Mouse (Mus musculus): ENCODE results near the gene Sncg. TPM values are rescaled to one million over a fixed set of nuclear protein-coding genes. Genes with fewer than 3 reads are reported as not detected.

Sncg gene
- total and polyA plus RNA-seq, 3 experiments, result 0.27 TPM; not detected in 2

GRCm38 (mm10) chr14:34382921-34383704 is 8.5 kb upstream of the Sncg start:
- Histone ChIP-seq H3K4me1 (ENCODE audit: insufficient read depth, low read depth, low read length) (peaks cover 8% of the 10 kb centered on the region), H3K36me3 (replicated peaks) (no peaks in the 10 kb centered on the region), H3K9me3 (replicated peaks) (no peaks in the 10 kb centered on the region), H3K27me3 (ENCODE audit: insufficient read depth, low read length) (peaks cover 3% of the 10 kb centered on the region; the same call in 1 of the 2 replicates), H3K4me3 (ENCODE audit: low read depth, low read length) (no peak overlapping the region)
- TF ChIP-seq CTCF (IDR thresholded peaks at IDR 0.05; ENCODE audit: low read depth, low read length) (no peak), GATA1 (IDR thresholded peaks at IDR 0.05; ENCODE audit: borderline replicate concordance, low read length) (no peak), TAL1 (conservative IDR thresholded peaks at IDR 0.05; ENCODE audit: low read depth, low read length) (no peak), POLR2AphosphoS5 (IDR thresholded peaks at IDR 0.05; ENCODE audit: insufficient replicate concordance, low read depth, low read length) (no peak), GATA2 (IDR thresholded peaks at IDR 0.05; ENCODE audit: borderline replicate concordance, low read depth, low read length) (no peak)
- no peak for DNase-seq (ENCODE audit: low spot score)
- ATAC-seq (ENCODE audit: extremely low read depth, insufficient number of reproducible peaks, low FRiP score, poor library complexity, severe bottlenecking), result peak; percentile 22

GRCm38 (mm10) chr14:34378560-34379331 is 4.2 kb upstream of the Sncg start:
- no peak for TF ChIP-seq GATA1 (IDR thresholded peaks at IDR 0.05; ENCODE audit: borderline replicate concordance, low read length)
- no peak for TF ChIP-seq CTCF (IDR thresholded peaks at IDR 0.05; ENCODE audit: low read depth, low read length)
- H3K36me3 ChIP-seq (replicated peaks), result no peaks in the 10 kb centered on the region
- no peak for ATAC-seq (ENCODE audit: extremely low read depth, insufficient number of reproducible peaks, low FRiP score, poor library complexity, severe bottlenecking)
- H3K4me3 ChIP-seq (ENCODE audit: low read depth, low read length), result no peak overlapping the region
- peaks cover 3% of the 10 kb centered on the region; the same call in 1 of the 2 replicates for H3K27me3 ChIP-seq (ENCODE audit: insufficient read depth, low read length)
- no peaks in the 10 kb centered on the region for H3K9me3 ChIP-seq (replicated peaks)
- peaks cover 11% of the 10 kb centered on the region for H3K4me1 ChIP-seq (ENCODE audit: insufficient read depth, low read depth, low read length)
- DNase-seq (ENCODE audit: low spot score), result no peak

GRCm38 (mm10) chr14:34377121-34377520 is 2.5 kb upstream of the Sncg start:
- TF ChIP-seq POLR2AphosphoS5 (IDR thresholded peaks at IDR 0.05; ENCODE audit: insufficient replicate concordance, low read depth, low read length) (no peak), GATA1 (IDR thresholded peaks at IDR 0.05; ENCODE audit: borderline replicate concordance, low read length) (no peak), TAL1 (conservative IDR thresholded peaks at IDR 0.05; ENCODE audit: low read depth, low read length) (no peak), CTCF (IDR thresholded peaks at IDR 0.05; ENCODE audit: low read depth, low read length) (no peak), GATA2 (IDR thresholded peaks at IDR 0.05; ENCODE audit: borderline replicate concordance, low read depth, low read length) (no peak)
- Histone ChIP-seq H3K4me3 (ENCODE audit: low read depth, low read length) (no peak overlapping the region), H3K27me3 (ENCODE audit: insufficient read depth, low read length) (peaks cover 8% of the 10 kb centered on the region; the same call in 1 of the 2 replicates), H3K9me3 (replicated peaks) (no peaks in the 10 kb centered on the region), H3K36me3 (replicated peaks) (no peaks in the 10 kb centered on the region), H3K4me1 (ENCODE audit: insufficient read depth, low read depth, low read length) (peaks cover 13% of the 10 kb centered on the region)
- ATAC-seq (ENCODE audit: extremely low read depth, insufficient number of reproducible peaks, low FRiP score, poor library complexity, severe bottlenecking), result no peak
- DNase-seq (ENCODE audit: low spot score), result no peak

- H3K4me3 ChIP-seq (ENCODE audit: low read depth, low read length), result no peak overlapping the region
- peaks cover 8% of the 10 kb centered on the region; the same call in 1 of the 2 replicates for H3K27me3 ChIP-seq (ENCODE audit: insufficient read depth, low read length)
- no peaks in the 10 kb centered on the region for H3K9me3 ChIP-seq (replicated peaks)
- peaks cover 13% of the 10 kb centered on the region for H3K4me1 ChIP-seq (ENCODE audit: insufficient read depth, low read depth, low read length)
- TF ChIP-seq POLR2AphosphoS5 (IDR thresholded peaks at IDR 0.05; ENCODE audit: insufficient replicate concordance, low read depth, low read length) (no peak), GATA2 (IDR thresholded peaks at IDR 0.05; ENCODE audit: borderline replicate concordance, low read depth, low read length) (no peak), TAL1 (conservative IDR thresholded peaks at IDR 0.05; ENCODE audit: low read depth, low read length) (no peak), CTCF (IDR thresholded peaks at IDR 0.05; ENCODE audit: low read depth, low read length) (no peak), GATA1 (IDR thresholded peaks at IDR 0.05; ENCODE audit: borderline replicate concordance, low read length) (no peak)
- no peak for ATAC-seq (ENCODE audit: extremely low read depth, insufficient number of reproducible peaks, low FRiP score, poor library complexity, severe bottlenecking)
- no peaks in the 10 kb centered on the region for H3K36me3 ChIP-seq (replicated peaks)
- DNase-seq (ENCODE audit: low spot score), result no peak
Observed at GRCm38 (mm10) chr14:34375941-34376340, 1.4 kb upstream of the Sncg start.

GRCm38 (mm10) chr14:34375415-34375904 is 871 bp upstream of the Sncg start, which contains the start of gene Mmrn2:
TSS of gene Mmrn2 (plus strand) at chr14:34375465.
- Histone ChIP-seq H3K27me3 (ENCODE audit: insufficient read depth, low read length) (peaks cover 8% of the 10 kb centered on the region; the same call in 1 of the 2 replicates), H3K9me3 (replicated peaks) (no peaks in the 10 kb centered on the region), H3K4me3 (ENCODE audit: low read depth, low read length) (no peak within 1 kb of the TSS), H3K36me3 (replicated peaks) (no peaks in the 10 kb centered on the region), H3K4me1 (ENCODE audit: insufficient read depth, low read depth, low read length) (peaks cover 13% of the 10 kb centered on the region)
- TF ChIP-seq POLR2AphosphoS5 (IDR thresholded peaks at IDR 0.05; ENCODE audit: insufficient replicate concordance, low read depth, low read length), result no peak
- no peak for DNase-seq (ENCODE audit: low spot score)
- no peak for ATAC-seq (ENCODE audit: extremely low read depth, insufficient number of reproducible peaks, low FRiP score, poor library complexity, severe bottlenecking)

GRCm38 (mm10) chr14:34373581-34373980 is 1.0 kb downstream of the Sncg start:
- TF ChIP-seq GATA1 (IDR thresholded peaks at IDR 0.05; ENCODE audit: borderline replicate concordance, low read length), result no peak
- DNase-seq (ENCODE audit: low spot score), result no peak
- Histone ChIP-seq H3K27me3 (ENCODE audit: insufficient read depth, low read length) (peaks cover 13% of the 10 kb centered on the region), H3K36me3 (replicated peaks) (no peaks in the 10 kb centered on the region), H3K4me1 (ENCODE audit: insufficient read depth, low read depth, low read length) (peaks cover 8% of the 10 kb centered on the region; the same call in 1 of the 2 replicates), H3K4me3 (ENCODE audit: low read depth, low read length) (no peak overlapping the region), H3K9me3 (replicated peaks) (no peaks in the 10 kb centered on the region)
- ATAC-seq (ENCODE audit: extremely low read depth, insufficient number of reproducible peaks, low FRiP score, poor library complexity, severe bottlenecking), result 0 out of 2 replicates have a peak, but pooled peaks have one; percentile 22

Data from G1E (cell line).